Mouse (Mus musculus): ENCODE data around the gene Sult6b1. TPM values are rescaled to one million over a fixed set of nuclear protein-coding genes. Genes with fewer than 3 reads are reported as not detected.

Gene Sult6b1
- polyA plus RNA-seq, 1 experiment from 2014 or later, result 0.33 TPM

- Histone ChIP-seq H3K4me2 (replicated peaks) (peak within 1 kb of the TSS; percentile 75), H3K27me3 (no peaks in the 10 kb centered on the region), H3K36me3 (peaks cover 26% of the 10 kb centered on the region), H3K9me3 (replicated peaks) (no peaks in the 10 kb centered on the region), H3K4me3 (replicated peaks) (peak within 1 kb of the TSS; percentile 68), H3K4me1 (peaks cover 17% of the 10 kb centered on the region), H3K9ac (peak within 1 kb of the TSS; percentile 79), H3K27ac (replicated peaks) (peak within 1 kb of the TSS; percentile 85)
- peak; percentile 91 for ATAC-seq (ENCODE audit: insufficient number of reproducible peaks, low FRiP score, low TSS enrichment, low read depth)
- WGBS, result under 1% methylated on average over 37 of the region's 37 CpGs
Measured at GRCm38 (mm10) chr17:78916369-78916813, 9.6 kb upstream of the Sult6b1 start, which contains the start of gene Cebpzos. Gene Cebpzos (plus strand): TSS chr17:78916500.

- ATAC-seq (ENCODE audit: insufficient number of reproducible peaks, low FRiP score, low TSS enrichment, low read depth), result no peak
- WGBS, result 47% methylated on average over 6 of the region's 6 CpGs
- peak overlapping the region; percentile 85 for H3K27ac ChIP-seq (replicated peaks)
Measured at GRCm38 (mm10) chr17:78915772-78916171, 9.0 kb upstream of the Sult6b1 start.

GRCm38 (mm10) chr17:78913921-78914320 is 7.1 kb upstream of the Sult6b1 start:
- Histone ChIP-seq H3K9ac (no peak overlapping the region), H3K9me3 (replicated peaks) (no peaks in the 10 kb centered on the region), H3K4me3 (replicated peaks) (no peak overlapping the region), H3K27ac (replicated peaks) (no peak overlapping the region), H3K4me1 (peaks cover 17% of the 10 kb centered on the region), H3K27me3 (no peaks in the 10 kb centered on the region), H3K36me3 (peaks cover 7% of the 10 kb centered on the region; the same call in 1 of the 2 replicates), H3K4me2 (replicated peaks) (no peak overlapping the region)
- WGBS, result 71% methylated on average over 3 of the region's 3 CpGs
- ATAC-seq (ENCODE audit: insufficient number of reproducible peaks, low FRiP score, low TSS enrichment, low read depth), result no peak

More at GRCm38 (mm10) chr17:78915772-78916171, 9.0 kb upstream of the Sult6b1 start:
- peak overlapping the region; percentile 75 for H3K4me2 ChIP-seq (replicated peaks)
- H3K4me1 ChIP-seq, result peaks cover 17% of the 10 kb centered on the region
- peak overlapping the region; percentile 68 for H3K4me3 ChIP-seq (replicated peaks)
- H3K27me3 ChIP-seq, result no peaks in the 10 kb centered on the region
- peaks cover 21% of the 10 kb centered on the region for H3K36me3 ChIP-seq
- H3K9ac ChIP-seq, result peak overlapping the region; percentile 79; the same call in 1 of the 2 replicates
- no peaks in the 10 kb centered on the region for H3K9me3 ChIP-seq (replicated peaks)

- Histone ChIP-seq H3K9ac (no peak overlapping the region), H3K27ac (replicated peaks) (no peak overlapping the region), H3K4me2 (replicated peaks) (peak overlapping the region; percentile 50), H3K9me3 (replicated peaks) (no peaks in the 10 kb centered on the region), H3K4me3 (replicated peaks) (peak overlapping the region; percentile 40), H3K27me3 (no peaks in the 10 kb centered on the region), H3K36me3 (no peaks in the 10 kb centered on the region), H3K4me1 (peaks cover 17% of the 10 kb centered on the region)
- WGBS, result 26% methylated on average over 6 of the region's 6 CpGs
- ATAC-seq (ENCODE audit: insufficient number of reproducible peaks, low FRiP score, low TSS enrichment, low read depth), result peak; percentile 61
Measured at GRCm38 (mm10) chr17:78912861-78913281, 6.1 kb upstream of the Sult6b1 start.

- H3K27ac ChIP-seq (replicated peaks), result no peak overlapping the region
- no peak overlapping the region for H3K9ac ChIP-seq
- no peaks in the 10 kb centered on the region for H3K27me3 ChIP-seq
- no peaks in the 10 kb centered on the region for H3K9me3 ChIP-seq (replicated peaks)
- no peak overlapping the region for H3K4me3 ChIP-seq (replicated peaks)
- H3K4me2 ChIP-seq (replicated peaks), result no peak overlapping the region
- H3K4me1 ChIP-seq, result no peaks in the 10 kb centered on the region
- no peak for ATAC-seq (ENCODE audit: insufficient number of reproducible peaks, low FRiP score, low TSS enrichment, low read depth)
- no peaks in the 10 kb centered on the region for H3K36me3 ChIP-seq
- 70% methylated on average over 2 of the region's 2 CpGs for WGBS
Measured at GRCm38 (mm10) chr17:78909374-78909773, 2.6 kb upstream of the Sult6b1 start.

- Histone ChIP-seq H3K27ac (replicated peaks) (no peak overlapping the region), H3K9me3 (replicated peaks) (no peaks in the 10 kb centered on the region), H3K27me3 (no peaks in the 10 kb centered on the region), H3K4me2 (replicated peaks) (no peak overlapping the region), H3K36me3 (no peaks in the 10 kb centered on the region), H3K4me3 (replicated peaks) (no peak overlapping the region), H3K9ac (no peak overlapping the region), H3K4me1 (no peaks in the 10 kb centered on the region)
- 78% methylated on average over 2 of the region's 2 CpGs for WGBS
- ATAC-seq (ENCODE audit: insufficient number of reproducible peaks, low FRiP score, low TSS enrichment, low read depth), result no peak
Measured at GRCm38 (mm10) chr17:78903158-78903557, 3.6 kb downstream of the Sult6b1 start.

GRCm38 (mm10) chr17:78895394-78895793 is 11.4 kb downstream of the Sult6b1 start:
- Histone ChIP-seq H3K4me3 (replicated peaks) (peak overlapping the region; percentile 22), H3K9ac (peak overlapping the region; percentile 10; the same call in 1 of the 2 replicates), H3K27ac (replicated peaks) (0 out of 2 replicates have a peak overlapping the region, but pooled peaks have one; percentile 29), H3K9me3 (replicated peaks) (no peaks in the 10 kb centered on the region), H3K4me1 (peaks cover 7% of the 10 kb centered on the region; the same call in 1 of the 2 replicates), H3K27me3 (no peaks in the 10 kb centered on the region), H3K36me3 (no peaks in the 10 kb centered on the region), H3K4me2 (replicated peaks) (peak overlapping the region; percentile 42)
- 8% methylated on average over 8 of the region's 8 CpGs for WGBS
- peak; percentile 39; the same call in 1 of the 2 replicates for ATAC-seq (ENCODE audit: insufficient number of reproducible peaks, low FRiP score, low TSS enrichment, low read depth)

GRCm38 (mm10) chr17:78894991-78895390 is 11.8 kb downstream of the Sult6b1 start:
- H3K4me1 ChIP-seq, result peaks cover 7% of the 10 kb centered on the region; the same call in 1 of the 2 replicates
- no peak for ATAC-seq (ENCODE audit: insufficient number of reproducible peaks, low FRiP score, low TSS enrichment, low read depth)
- peak overlapping the region; percentile 22; the same call in 1 of the 2 replicates for H3K4me3 ChIP-seq (replicated peaks)
- H3K36me3 ChIP-seq, result no peaks in the 10 kb centered on the region
- H3K27me3 ChIP-seq, result no peaks in the 10 kb centered on the region
- no peak overlapping the region for H3K27ac ChIP-seq (replicated peaks)
- no peak overlapping the region for H3K9ac ChIP-seq
- WGBS, result 72% methylated on average over 7 of the region's 7 CpGs
- peak overlapping the region; percentile 42; the same call in 1 of the 2 replicates for H3K4me2 ChIP-seq (replicated peaks)
- H3K9me3 ChIP-seq (replicated peaks), result no peaks in the 10 kb centered on the region

GRCm38 (mm10) chr17:78891020-78891419 is 15.8 kb downstream of the Sult6b1 start:
- Histone ChIP-seq H3K4me3 (replicated peaks) (no peak overlapping the region), H3K9ac (no peak overlapping the region), H3K4me1 (peaks cover 7% of the 10 kb centered on the region; the same call in 1 of the 2 replicates), H3K36me3 (no peaks in the 10 kb centered on the region), H3K27me3 (no peaks in the 10 kb centered on the region), H3K4me2 (replicated peaks) (no peak overlapping the region), H3K27ac (replicated peaks) (no peak overlapping the region), H3K9me3 (replicated peaks) (no peaks in the 10 kb centered on the region)
- no peak for ATAC-seq (ENCODE audit: insufficient number of reproducible peaks, low FRiP score, low TSS enrichment, low read depth)
- WGBS, result 79% methylated on average over 9 of the region's 9 CpGs

GRCm38 (mm10) chr17:78889184-78889583 is 17.6 kb downstream of the Sult6b1 start:
- Histone ChIP-seq H3K4me2 (replicated peaks) (no peak overlapping the region), H3K9me3 (replicated peaks) (no peaks in the 10 kb centered on the region), H3K27ac (replicated peaks) (no peak overlapping the region), H3K27me3 (no peaks in the 10 kb centered on the region), H3K4me3 (replicated peaks) (no peak overlapping the region), H3K4me1 (no peaks in the 10 kb centered on the region), H3K9ac (no peak overlapping the region), H3K36me3 (no peaks in the 10 kb centered on the region)
- 31% methylated on average over 3 of the region's 3 CpGs for WGBS
- no peak for ATAC-seq (ENCODE audit: insufficient number of reproducible peaks, low FRiP score, low TSS enrichment, low read depth)

GRCm38 (mm10) chr17:78888554-78888953 is 18.2 kb downstream of the Sult6b1 start:
- Histone ChIP-seq H3K27ac (replicated peaks) (no peak overlapping the region), H3K4me1 (no peaks in the 10 kb centered on the region), H3K27me3 (no peaks in the 10 kb centered on the region), H3K4me3 (replicated peaks) (no peak overlapping the region), H3K9ac (no peak overlapping the region), H3K36me3 (no peaks in the 10 kb centered on the region), H3K9me3 (replicated peaks) (no peaks in the 10 kb centered on the region), H3K4me2 (replicated peaks) (no peak overlapping the region)
- 75% methylated on average over 4 of the region's 4 CpGs for WGBS
- no peak for ATAC-seq (ENCODE audit: insufficient number of reproducible peaks, low FRiP score, low TSS enrichment, low read depth)

Measured in embryonic facial prominence, embryonic 15.5 days (tissue).